Mouse (Mus musculus): ENCODE results near the gene Tcirg1. TPM values are rescaled to one million over a fixed set of nuclear protein-coding genes. Genes with fewer than 3 reads are reported as not detected.

The Tcirg1 gene
- total RNA-seq, 1 experiment, result 55.2 TPM

DNA sequence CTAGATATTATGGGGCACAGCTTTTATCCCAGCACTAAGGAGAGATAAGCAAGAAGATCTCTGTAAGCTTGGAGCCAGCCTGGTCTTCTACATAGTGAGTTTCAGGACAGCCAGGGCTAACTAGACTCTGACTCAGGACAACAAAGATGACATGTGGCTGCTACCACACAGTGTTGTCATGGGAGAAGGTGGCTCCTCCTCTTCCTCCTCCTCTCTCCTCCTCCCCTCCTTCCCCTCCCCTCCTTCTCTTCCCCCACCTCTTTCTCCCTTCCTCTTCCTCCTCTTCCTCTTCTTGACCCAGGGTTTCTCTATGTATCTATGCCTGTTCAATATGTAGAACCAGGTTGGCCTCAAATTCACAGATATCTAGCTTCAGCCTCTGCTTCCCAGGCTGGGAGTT, 44.5 kb upstream of the Tcirg1 start:
- in situ Hi-C loops (cut with MboI; ENCODE audit: low sequenced_read_pairs in 2 of 2, unreplicated experiment in 2 of 2), result no loop called here
- H3K4me3 ChIP-seq (ENCODE audit: insufficient read depth in 1 of 2, low read depth in 1 of 2, low read length in 2 of 2, poor library complexity in 1 of 2, severe bottlenecking in 1 of 2), result no peak overlapping the region
- TF ChIP-seq HCFC1 (IDR thresholded peaks at IDR 0.05; ENCODE audit: borderline replicate concordance, insufficient read depth, low read length), result no peak
- TF ChIP-seq CHD2 (IDR thresholded peaks at IDR 0.05; ENCODE audit: low read depth, low read length), result no peak
- no peak for TF ChIP-seq MAFK (IDR thresholded peaks at IDR 0.05; ENCODE audit: insufficient read depth, low read depth, low read length)
- no peak for TF ChIP-seq ZNF384 (IDR thresholded peaks at IDR 0.05; ENCODE audit: low read depth, low read length)
- no peak for TF ChIP-seq ZC3H11A (IDR thresholded peaks at IDR 0.05; ENCODE audit: borderline replicate concordance, low read depth, low read length)
- no peak for DNase-seq (ENCODE audit: low read depth, low spot score)
- H3K9me3 ChIP-seq (ENCODE audit: control insufficient read depth, insufficient read depth, low read depth, low read length), result no peaks in the 10 kb centered on the region
- no peaks in the 10 kb centered on the region for H3K36me3 ChIP-seq (ENCODE audit: control insufficient read depth, insufficient read depth, low read length, poor library complexity, severe bottlenecking)
- no peak overlapping the region for H3K9ac ChIP-seq (ENCODE audit: insufficient read depth, low read depth, low read length, poor library complexity, severe bottlenecking)
- H3K4me1 ChIP-seq (ENCODE audit: control insufficient read depth in 2 of 2, insufficient read depth in 2 of 2, low read length in 2 of 2, poor library complexity in 1 of 2), result no peaks in the 10 kb centered on the region
- no peak overlapping the region for H3K27ac ChIP-seq (ENCODE audit: insufficient read depth, low read depth, low read length, poor library complexity, severe bottlenecking)

GRCm38 (mm10) chr19:3950331-3950730, 43.4 kb upstream of the Tcirg1 start:
- Histone ChIP-seq H3K4me3 (ENCODE audit: insufficient read depth in 1 of 2, low read depth in 1 of 2, low read length in 2 of 2, poor library complexity in 1 of 2, severe bottlenecking in 1 of 2) (no peak overlapping the region), H3K9ac (ENCODE audit: insufficient read depth, low read depth, low read length, poor library complexity, severe bottlenecking) (no peak overlapping the region), H3K9me3 (ENCODE audit: control insufficient read depth, insufficient read depth, low read depth, low read length) (no peaks in the 10 kb centered on the region), H3K36me3 (ENCODE audit: control insufficient read depth, insufficient read depth, low read length, poor library complexity, severe bottlenecking) (no peaks in the 10 kb centered on the region), H3K4me1 (ENCODE audit: control insufficient read depth in 2 of 2, insufficient read depth in 2 of 2, low read length in 2 of 2, poor library complexity in 1 of 2) (peaks cover 0 to 3% of the 10 kb centered on the region in 2 experiments; a peak in 1 of 4 replicates), H3K27ac (ENCODE audit: insufficient read depth, low read depth, low read length, poor library complexity, severe bottlenecking) (no peak overlapping the region)
- no peak for DNase-seq (ENCODE audit: low read depth, low spot score)
- in situ Hi-C loops (cut with MboI; ENCODE audit: low sequenced_read_pairs in 2 of 2, unreplicated experiment in 2 of 2), result no loop called here
- TF ChIP-seq HCFC1 (IDR thresholded peaks at IDR 0.05; ENCODE audit: borderline replicate concordance, insufficient read depth, low read length) (no peak), MAFK (IDR thresholded peaks at IDR 0.05; ENCODE audit: insufficient read depth, low read depth, low read length) (0 out of 2 replicates have a peak, but pooled peaks have one; percentile 23)

DNA sequence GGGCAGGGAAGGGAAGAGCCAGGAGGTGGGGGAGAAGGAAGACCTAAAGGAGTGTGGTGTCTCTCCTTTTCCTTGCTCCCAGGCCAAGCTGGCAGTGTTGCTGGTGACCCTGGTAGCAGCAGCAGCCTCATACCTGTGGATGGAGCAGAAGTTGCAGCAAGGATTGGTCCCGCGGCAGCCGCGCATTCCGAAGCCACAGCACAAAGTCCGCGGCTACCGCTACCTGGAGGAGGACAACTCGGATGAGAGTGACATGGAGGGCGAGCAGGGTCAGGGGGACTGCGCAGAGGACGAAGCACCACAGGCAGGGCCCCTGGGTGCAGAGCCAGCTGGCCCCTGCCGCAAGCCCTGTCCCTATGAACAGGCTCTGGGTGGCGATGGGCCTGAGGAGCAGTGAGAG, 41.6 kb upstream of the Tcirg1 start:
- H3K9me3 ChIP-seq (ENCODE audit: control insufficient read depth, insufficient read depth, low read depth, low read length), result no peaks in the 10 kb centered on the region
- H3K27ac ChIP-seq (ENCODE audit: insufficient read depth, low read depth, low read length, poor library complexity, severe bottlenecking), result no peak overlapping the region
- in situ Hi-C loops (cut with MboI; ENCODE audit: low sequenced_read_pairs in 2 of 2, unreplicated experiment in 2 of 2), result no loop called here
- peak overlapping the region in 1 of 2 experiments; percentile 26; a peak in 1 of 4 replicates for H3K4me3 ChIP-seq (ENCODE audit: insufficient read depth in 1 of 2, low read depth in 1 of 2, low read length in 2 of 2, poor library complexity in 1 of 2, severe bottlenecking in 1 of 2)
- H3K4me1 ChIP-seq (ENCODE audit: control insufficient read depth in 2 of 2, insufficient read depth in 2 of 2, low read length in 2 of 2, poor library complexity in 1 of 2), result peaks cover 0 to 3% of the 10 kb centered on the region in 2 experiments; a peak in 1 of 4 replicates
- TF ChIP-seq ZC3H11A (IDR thresholded peaks at IDR 0.05; ENCODE audit: borderline replicate concordance, low read depth, low read length) (no peak), MAFK (IDR thresholded peaks at IDR 0.05; ENCODE audit: insufficient read depth, low read depth, low read length) (no peak), ZNF384 (IDR thresholded peaks at IDR 0.05; ENCODE audit: low read depth, low read length) (no peak)
- H3K9ac ChIP-seq (ENCODE audit: insufficient read depth, low read depth, low read length, poor library complexity, severe bottlenecking), result peak overlapping the region; percentile 35
- no peak for DNase-seq (ENCODE audit: low read depth, low spot score)
- H3K36me3 ChIP-seq (ENCODE audit: control insufficient read depth, insufficient read depth, low read length, poor library complexity, severe bottlenecking), result no peaks in the 10 kb centered on the region

DNA sequence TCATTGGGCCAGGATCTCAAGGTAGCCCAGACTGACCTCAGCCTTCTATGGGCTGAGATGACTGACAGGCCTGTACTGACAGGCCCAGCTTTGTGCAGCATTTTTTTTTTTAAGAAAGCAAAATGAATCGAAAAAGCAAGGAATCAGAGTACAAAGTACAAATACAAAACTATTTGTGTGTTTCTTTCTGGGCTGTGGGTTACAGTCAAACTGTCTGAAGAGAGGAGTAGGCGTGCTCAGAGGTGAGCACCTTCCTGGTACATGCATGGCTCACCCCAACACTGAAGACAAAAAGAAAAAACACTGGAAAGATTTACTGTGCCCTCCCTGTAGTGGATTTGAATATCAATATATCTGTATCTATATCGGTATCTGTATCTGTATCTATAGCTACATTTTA, 40.9 kb upstream of the Tcirg1 start:
- H3K4me3 ChIP-seq (ENCODE audit: insufficient read depth in 1 of 2, low read depth in 1 of 2, low read length in 2 of 2, poor library complexity in 1 of 2, severe bottlenecking in 1 of 2), result no peak overlapping the region
- peaks cover 0 to 5% of the 10 kb centered on the region in 2 experiments; a peak in 1 of 4 replicates for H3K4me1 ChIP-seq (ENCODE audit: control insufficient read depth in 2 of 2, insufficient read depth in 2 of 2, low read length in 2 of 2, poor library complexity in 1 of 2)
- H3K9me3 ChIP-seq (ENCODE audit: control insufficient read depth, insufficient read depth, low read depth, low read length), result no peaks in the 10 kb centered on the region
- in situ Hi-C loops (cut with MboI; ENCODE audit: low sequenced_read_pairs in 2 of 2, unreplicated experiment in 2 of 2), result no loop called here
- H3K27ac ChIP-seq (ENCODE audit: insufficient read depth, low read depth, low read length, poor library complexity, severe bottlenecking), result no peak overlapping the region
- no peaks in the 10 kb centered on the region for H3K36me3 ChIP-seq (ENCODE audit: control insufficient read depth, insufficient read depth, low read length, poor library complexity, severe bottlenecking)
- TF ChIP-seq MAFK (IDR thresholded peaks at IDR 0.05; ENCODE audit: insufficient read depth, low read depth, low read length) (no peak), ZC3H11A (IDR thresholded peaks at IDR 0.05; ENCODE audit: borderline replicate concordance, low read depth, low read length) (no peak), ZNF384 (IDR thresholded peaks at IDR 0.05; ENCODE audit: low read depth, low read length) (no peak), HCFC1 (IDR thresholded peaks at IDR 0.05; ENCODE audit: borderline replicate concordance, insufficient read depth, low read length) (no peak), CHD2 (IDR thresholded peaks at IDR 0.05; ENCODE audit: low read depth, low read length) (no peak)
- no peak for DNase-seq (ENCODE audit: low read depth, low spot score)
- no peak overlapping the region for H3K9ac ChIP-seq (ENCODE audit: insufficient read depth, low read depth, low read length, poor library complexity, severe bottlenecking)

GRCm38 (mm10) chr19:3946715-3947114, 39.8 kb upstream of the Tcirg1 start:
- peak; percentile 69 for DNase-seq (ENCODE audit: low read depth, low spot score)
- Histone ChIP-seq H3K9me3 (ENCODE audit: control insufficient read depth, insufficient read depth, low read depth, low read length) (no peaks in the 10 kb centered on the region), H3K36me3 (ENCODE audit: control insufficient read depth, insufficient read depth, low read length, poor library complexity, severe bottlenecking) (no peaks in the 10 kb centered on the region), H3K4me3 (ENCODE audit: insufficient read depth in 1 of 2, low read depth in 1 of 2, low read length in 2 of 2, poor library complexity in 1 of 2, severe bottlenecking in 1 of 2) (no peak overlapping the region), H3K4me1 (ENCODE audit: control insufficient read depth in 2 of 2, insufficient read depth in 2 of 2, low read length in 2 of 2, poor library complexity in 1 of 2) (peaks cover 0 to 12% of the 10 kb centered on the region in 2 experiments; a peak in 1 of 4 replicates), H3K27ac (ENCODE audit: insufficient read depth, low read depth, low read length, poor library complexity, severe bottlenecking) (no peak overlapping the region), H3K9ac (ENCODE audit: insufficient read depth, low read depth, low read length, poor library complexity, severe bottlenecking) (no peak overlapping the region)
- TF ChIP-seq ZC3H11A (IDR thresholded peaks at IDR 0.05; ENCODE audit: borderline replicate concordance, low read depth, low read length) (peak; percentile 69; the same call in 1 of the 2 replicates), HCFC1 (IDR thresholded peaks at IDR 0.05; ENCODE audit: borderline replicate concordance, insufficient read depth, low read length) (no peak)
- in situ Hi-C loops (cut with MboI; ENCODE audit: low sequenced_read_pairs in 2 of 2, unreplicated experiment in 2 of 2), result no loop called here
